Mouse (Mus musculus) kidney, adult 9 months (tissue): ENCODE data around the gene Fam20c.

ENCODE experiments used
- DNase-seq: peaks from one replicate; pipeline ENCODE4 v3.0.0; 2022

The Fam20c gene

GRCm38 (mm10) chr5:138820717-138821332 is 66.5 kb downstream of the Fam20c start:
- DNase-seq = no peak

- DNase-seq = no peak
Observed at GRCm38 (mm10) chr5:138825090-138825489, 70.8 kb downstream of the Fam20c start.

GRCm38 (mm10) chr5:138833406-138833805 is 79.1 kb downstream of the Fam20c start:
- peak; percentile 20 for DNase-seq

- no peak for DNase-seq
Observed at GRCm38 (mm10) chr5:138834910-138835309, 80.6 kb downstream of the Fam20c start.

GRCm38 (mm10) chr5:138840981-138841380 is 86.7 kb downstream of the Fam20c start:
- DNase-seq = peak; percentile 40

- no peak for DNase-seq
Observed at GRCm38 (mm10) chr5:138843168-138843824, 89.0 kb downstream of the Fam20c start.

- DNase-seq = peak; percentile 79
Observed at GRCm38 (mm10) chr5:138846506-138846905, 92.2 kb downstream of the Fam20c start.

GRCm38 (mm10) chr5:138848102-138848501 is 93.8 kb downstream of the Fam20c start:
- peak; percentile 96 for DNase-seq

- no peak for DNase-seq
Observed at GRCm38 (mm10) chr5:138849682-138850461, 95.6 kb downstream of the Fam20c start.

GRCm38 (mm10) chr5:138850462-138850844 is 96.1 kb downstream of the Fam20c start:
- DNase-seq = no peak

- DNase-seq = no peak
Observed at GRCm38 (mm10) chr5:138851296-138851780, 97.0 kb downstream of the Fam20c start.

- DNase-seq = no peak
Observed at GRCm38 (mm10) chr5:138852151-138852550, 97.8 kb downstream of the Fam20c start.

GRCm38 (mm10) chr5:138853349-138853748 is 99.0 kb downstream of the Fam20c start:
- no peak for DNase-seq

- peak; percentile 93 for DNase-seq
Observed at GRCm38 (mm10) chr5:138857010-138857617, 102.8 kb downstream of the Fam20c start.

- DNase-seq = no peak
Observed at GRCm38 (mm10) chr5:138857811-138858251, 103.5 kb downstream of the Fam20c start.
